Mouse (Mus musculus) MEL (cell line): ENCODE measurements around the gene Gprc5b. TPM values are rescaled to one million over a fixed set of nuclear protein-coding genes. Genes with fewer than 3 reads are reported as not detected.
A peak's percentile ranks its signal among the peaks of the same experiment; 100 is the strongest.

Experiments used
- DNase-seq: peaks from one replicate; pipeline ENCODE4 v3.0.0; 2011; ENCODE audit warnings: low read depth, low spot score
- H3K27ac ChIP-seq: 2 replicates; pipeline ENCODE4 v1.5.1; 2012; ENCODE audit warnings: low read depth, mild to moderate bottlenecking, control low read depth, low read length, moderate library complexity; ENCODE audit not compliant: control insufficient read depth
- H3K27me3 ChIP-seq, 2 experiments: fragments of 150-350 bp in 1 of 2; sonication (generic) in 1 of 2; 2 replicates each; pipeline ENCODE4 v1.6.1; 2012; ENCODE audit warnings: low read length in 2 of 2, mild to moderate bottlenecking in 2 of 2, improper control_type of control experiment in 1 of 2, moderate library complexity in 1 of 2; ENCODE audit not compliant: insufficient read depth in 2 of 2, control insufficient read depth in 1 of 2
- H3K36me3 ChIP-seq, 2 experiments: 2 replicates each; pipeline ENCODE4 v1.6.1; 2012 to 2014; ENCODE audit warnings: low read length in 2 of 2, improper control_type of control experiment in 1 of 2, inconsistent platforms in 1 of 2, mild to moderate bottlenecking in 1 of 2; ENCODE audit not compliant: insufficient read depth in 2 of 2, control insufficient read depth in 1 of 2
- H3K4me1 ChIP-seq, 2 experiments: fragments of 150-350 bp in 1 of 2; sonication (generic) in 1 of 2; 2 replicates each; pipeline ENCODE4 v1.6.1; 2012; ENCODE audit warnings: low read length in 2 of 2, improper control_type of control experiment in 1 of 2, mild to moderate bottlenecking in 1 of 2; ENCODE audit not compliant: insufficient read depth in 2 of 2, control insufficient read depth in 1 of 2
- H3K4me3 ChIP-seq, 2 experiments: fragments of 150-350 bp in 1 of 2; sonication (generic) in 1 of 2; 2 replicates each; pipeline ENCODE4 v1.5.1; 2012; ENCODE audit warnings: low read depth in 2 of 2, low read length in 2 of 2, mild to moderate bottlenecking in 2 of 2, moderate library complexity in 2 of 2, control low read depth in 1 of 2, improper control_type of control experiment in 1 of 2; ENCODE audit not compliant: control insufficient read depth in 1 of 2, insufficient read depth in 1 of 2
- H3K79me2 ChIP-seq: 2 replicates; pipeline ENCODE4 v1.6.1; 2012; ENCODE audit warnings: mild to moderate bottlenecking, low read length, moderate library complexity; ENCODE audit not compliant: control insufficient read depth, poor library complexity, insufficient read depth
- H3K9ac ChIP-seq: 2 replicates; pipeline ENCODE4 v1.6.1; 2012; ENCODE audit warnings: low read depth, mild to moderate bottlenecking, control low read depth, low read length, moderate library complexity; ENCODE audit not compliant: control insufficient read depth, poor library complexity, severe bottlenecking
- H3K9me3 ChIP-seq: fragments of 150-350 bp; sonication (generic); replicated peaks from 2 replicates; pipeline ENCODE4 v1.6.1; 2012; ENCODE audit warnings: mild to moderate bottlenecking, low read length, improper control_type of control experiment, moderate library complexity; ENCODE audit not compliant: insufficient read depth
- GABPA ChIP-seq: IDR thresholded peaks from 2 replicates; pipeline ENCODE4 v1.6.1; 2012; ENCODE audit warnings: low read depth, mild to moderate bottlenecking, inconsistent platforms, low read length, improper control_type of control experiment, moderate library complexity
- JUND ChIP-seq: IDR thresholded peaks from 2 replicates; pipeline ENCODE4 v1.6.1; 2011; ENCODE audit warnings: low read depth, mild to moderate bottlenecking, improper control_type of control experiment, low read length
- MXI1 ChIP-seq: IDR thresholded peaks from 2 replicates; pipeline ENCODE4 v1.6.1; 2011; ENCODE audit warnings: mild to moderate bottlenecking, low read depth, low read length, improper control_type of control experiment
- NELFE ChIP-seq: IDR thresholded peaks from 2 replicates; pipeline ENCODE4 v1.6.1; 2011; ENCODE audit warnings: low read depth, low read length, improper control_type of control experiment
- POLR2A ChIP-seq, 2 experiments: IDR thresholded peaks; 2 replicates each; pipeline ENCODE4 v1.6.1; 2011 to 2012; ENCODE audit warnings: low read length in 2 of 2, mild to moderate bottlenecking in 2 of 2, control low read depth in 1 of 2, improper control_type of control experiment in 1 of 2, low read depth in 1 of 2, moderate library complexity in 1 of 2; ENCODE audit not compliant: control insufficient read depth in 1 of 2, insufficient read depth in 1 of 2, poor library complexity in 1 of 2
- TBP ChIP-seq: IDR thresholded peaks from 2 replicates; pipeline ENCODE4 v1.8.0; 2011; ENCODE audit warnings: low read depth, low read length, improper control_type of control experiment
- USF1 ChIP-seq: IDR thresholded peaks from 2 replicates; pipeline ENCODE4 v1.6.1; 2014; ENCODE audit warnings: low read depth, mild to moderate bottlenecking, inconsistent platforms, low read length, improper control_type of control experiment, moderate library complexity
- USF2 ChIP-seq, 2 experiments: IDR thresholded peaks; 2 replicates each; pipeline ENCODE4 v1.6.1; 2011 to 2012; ENCODE audit warnings: improper control_type of control experiment in 2 of 2, low read length in 2 of 2, borderline replicate concordance in 1 of 2, inconsistent platforms in 1 of 2, low read depth in 1 of 2, mild to moderate bottlenecking in 1 of 2; ENCODE audit not compliant: insufficient read depth in 1 of 2
- ZNF384 ChIP-seq: IDR thresholded peaks from 2 replicates; pipeline ENCODE4 v1.6.1; 2012; ENCODE audit warnings: low read depth, mild to moderate bottlenecking, inconsistent platforms, low read length, improper control_type of control experiment
- polyA plus RNA-seq, 2 experiments: library from polyadenylated mRNA; stranded (reverse) in 1 of 2; unstranded in 1 of 2; fragments of >175 nt in 1 of 2; fragments of >200 nt in 1 of 2; gene quantifications; 2 replicates each; pipeline versions ENCODE4 v1.2.1 to v1.2.4; 2012; ENCODE audit warnings: low replicate concordance in 2 of 2, low read depth in 1 of 2; ENCODE audit not compliant: insufficient read length in 2 of 2, insufficient read depth in 1 of 2, missing spikeins in 1 of 2
- total RNA-seq: library from RNA; depleted of rRNA; stranded (reverse); fragments of 300-350 nt; gene quantifications from 2 replicates; pipeline ENCODE4 v1.2.3, GENCODE M21; 2012

Gene Gprc5b
- total and polyA plus RNA-seq, 3 experiments = not detected

- peaks cover 0 to 3% of the 10 kb centered on the region in 2 experiments; a peak in 1 of 4 replicates for H3K27me3 ChIP-seq
- DNase-seq = peak; percentile 59
- 0 out of 4 replicates have a peak, but pooled peaks of 1 of the 2 experiments have one; percentile 22 for TF ChIP-seq POLR2A (IDR thresholded peaks at IDR 0.05; ENCODE audit: control insufficient read depth in 1 of 2, insufficient read depth in 1 of 2, low read depth in 1 of 2, low read length in 2 of 2, poor library complexity in 1 of 2)
- TF ChIP-seq MXI1 = no peak
- TF ChIP-seq, all 39 proteins: peak for 1
- Histone ChIP-seq H3K4me1 (peaks cover 0 to 4% of the 10 kb centered on the region in 2 experiments; a peak in 1 of 4 replicates), H3K9ac (no peak overlapping the region), H3K4me3 (peak overlapping the region; percentile 18 to 47; a peak in 2 of 4 replicates), H3K36me3 (peaks cover 0 to 2% of the 10 kb centered on the region in 2 experiments; a peak in 2 of 4 replicates), H3K9me3 (no peaks in the 10 kb centered on the region), H3K79me2 (no peaks in the 10 kb centered on the region), H3K27ac (no peak overlapping the region)
Observed at GRCm38 (mm10) chr7:118937469-118938387, 57.3 kb downstream of the Gprc5b start.

- Histone ChIP-seq H3K27me3 (peaks cover 0 to 2% of the 10 kb centered on the region in 2 experiments; a peak in 1 of 4 replicates), H3K9ac (no peak overlapping the region), H3K4me3 (no peak overlapping the region), H3K27ac (no peak overlapping the region), H3K36me3 (peaks cover 0 to 2% of the 10 kb centered on the region in 2 experiments; a peak in 2 of 4 replicates), H3K9me3 (no peaks in the 10 kb centered on the region), H3K79me2 (no peaks in the 10 kb centered on the region), H3K4me1 (peaks cover 0 to 4% of the 10 kb centered on the region in 2 experiments; a peak in 1 of 4 replicates)
- DNase-seq = no peak
- TF ChIP-seq USF2 (IDR thresholded peaks at IDR 0.05; ENCODE audit: borderline replicate concordance in 1 of 2, insufficient read depth in 1 of 2, low read depth in 1 of 2, low read length in 2 of 2) = no peak
- TF ChIP-seq ZNF384 = no peak
Observed at GRCm38 (mm10) chr7:118936844-118937243, 58.2 kb downstream of the Gprc5b start.

- Histone ChIP-seq H3K27me3 (peaks cover 0 to 2% of the 10 kb centered on the region in 2 experiments; a peak in 1 of 4 replicates), H3K36me3 (peaks cover 0 to 2% of the 10 kb centered on the region in 2 experiments; a peak in 2 of 4 replicates), H3K4me3 (no peak overlapping the region), H3K9ac (no peak overlapping the region)
- TF ChIP-seq USF1 (no peak), NELFE (no peak), GABPA (no peak), JUND (no peak), TBP (no peak)
- TF ChIP-seq, all 39 proteins: peak for 0
- Histone ChIP-seq H3K9me3 (no peaks in the 10 kb centered on the region), H3K79me2 (no peaks in the 10 kb centered on the region), H3K4me1 (peaks cover 0 to 4% of the 10 kb centered on the region in 2 experiments; a peak in 1 of 4 replicates), H3K27ac (no peak overlapping the region)
- no peak for DNase-seq
Observed at GRCm38 (mm10) chr7:118935306-118935705, 59.7 kb downstream of the Gprc5b start.
